Mouse (Mus musculus) lung, postnatal 0 days (tissue): ENCODE data around the gene C4b. TPM values are rescaled to one million over a fixed set of nuclear protein-coding genes. Genes with fewer than 3 reads are reported as not detected.

Experiments
- ATAC-seq: fragments of 200-750 bp; cut with Nextera tagmentation; 2 replicates; pipeline ENCODE4 v1.8.0; 2017; ENCODE audit warnings: moderate library complexity
- DNase-seq: peaks from one replicate; pipeline ENCODE4 v3.0.0-alpha.2; 2016; ENCODE audit warnings: low spot score
- H3K27ac ChIP-seq: fragments of 300-500 bp; sonication (generic); 2 replicates; pipeline ENCODE4 v1.5.1; 2014; ENCODE audit warnings: antibody characterized with exemption, mild to moderate bottlenecking, low read length, mixed read lengths
- H3K27me3 ChIP-seq: fragments of 300-500 bp; sonication (generic); replicated peaks from 2 replicates; pipeline ENCODE4 v1.6.1; 2014; ENCODE audit warnings: low read length, mixed read lengths; ENCODE audit not compliant: insufficient read depth
- H3K36me3 ChIP-seq: fragments of 300-500 bp; sonication (generic); 2 replicates; pipeline ENCODE4 v1.6.1; 2014; ENCODE audit warnings: low read length, mixed read lengths; ENCODE audit not compliant: insufficient read depth
- H3K4me1 ChIP-seq: fragments of 300-500 bp; sonication (generic); 2 replicates; pipeline ENCODE4 v1.6.1; 2014; ENCODE audit warnings: antibody characterized with exemption, low read depth, low read length, mixed read lengths; ENCODE audit not compliant: insufficient read depth
- H3K4me2 ChIP-seq: fragments of 300-500 bp; sonication (generic); replicated peaks from 2 replicates; pipeline ENCODE4 v1.6.1; 2014; ENCODE audit warnings: low read depth, mild to moderate bottlenecking, low read length, moderate library complexity, mixed read lengths
- H3K4me3 ChIP-seq: fragments of 300-500 bp; sonication (generic); 2 replicates; pipeline ENCODE4 v1.5.1; 2014; ENCODE audit warnings: low read depth, low read length
- H3K9ac ChIP-seq: fragments of 300-500 bp; sonication (generic); replicated peaks from 2 replicates; pipeline ENCODE4 v1.6.1; 2014; ENCODE audit warnings: low read depth, mild to moderate bottlenecking
- H3K9me3 ChIP-seq: fragments of 300-500 bp; sonication (generic); 2 replicates; pipeline ENCODE4 v1.6.1; 2016; ENCODE audit warnings: low read length, mixed read lengths
- CTCF ChIP-seq: IDR thresholded peaks from 2 replicates; pipeline ENCODE4 v1.5.1; 2016; ENCODE audit warnings: antibody characterized with exemption, mild to moderate bottlenecking
- EP300 ChIP-seq: IDR thresholded peaks from 2 replicates; pipeline ENCODE4 v1.6.1; 2016; ENCODE audit warnings: antibody characterized with exemption, mild to moderate bottlenecking, control low read depth
- WGBS: fragments of 180-500 bp; shearing (Covaris S2); extraction: QIAGEN DNeasy Blood & Tissue Kit; methylation state at CpG from one replicate; pipeline ENCODE4 v1.1.7; 2014; 5-methylcytosine and 5-hydroxymethylcytosine counted together
- microRNA-seq: library from miRNA; unstranded; fragments of <30 nt; microRNA quantifications from one replicate; pipeline ENCODE4, GENCODE M21; 2016
- polyA plus RNA-seq: library from polyadenylated mRNA; unstranded; fragments of >200 nt; fragmentation: Nextera tagmentation; extraction: Ambion mirVana; gene quantifications from 2 replicates; pipeline ENCODE4 v1.2.1, GENCODE M21; 2015

C4b gene
- polyA plus RNA-seq, 1 experiment from 2014 or later = 6.5 TPM

GRCm38 (mm10) chr17:34680191-34680590, 63.5 kb downstream of the C4b start:
- no peaks in the 10 kb centered on the region for H3K36me3 ChIP-seq
- no peak overlapping the region for H3K9ac ChIP-seq
- peaks cover 10% of the 10 kb centered on the region for H3K27me3 ChIP-seq
- no peaks in the 10 kb centered on the region for H3K9me3 ChIP-seq
- no peak overlapping the region for H3K4me3 ChIP-seq
- WGBS = 85% methylated on average over 26 of the region's 26 CpGs
- DNase-seq (no peak), ATAC-seq (no peak)
- peaks cover 29% of the 10 kb centered on the region for H3K4me1 ChIP-seq
- no peak overlapping the region for H3K27ac ChIP-seq
- H3K4me2 ChIP-seq = no peak overlapping the region
- TF ChIP-seq CTCF = no peak
- no peak for TF ChIP-seq EP300

Small RNAs within 50 kb of the gene (microRNA-seq; reads per million reads assigned to microRNA genes)
- not detected for gene Gm27471

Other genes starting within 250 kb of the C4b start
- gene Btnl6, start 226.5 kb downstream of the C4b start, polyA plus RNA-seq = 0.11 TPM in 1 of 2 replicates, not detected in the other
- gene Notch4, start 179.6 kb downstream of the C4b start, polyA plus RNA-seq = 21.1 and 24.8 TPM in 2 replicates
- 34.7 and 41.0 TPM in 2 replicates for gene Gpsm3, start 154.1 kb downstream of the C4b start, polyA plus RNA-seq
- gene Pbx2, start 152.6 kb downstream of the C4b start, polyA plus RNA-seq = 15.0 and 15.6 TPM in 2 replicates
- gene Ager, start 146.0 kb downstream of the C4b start, polyA plus RNA-seq = 3,782 and 4,046 TPM in 2 replicates
- 81.5 and 84.1 TPM in 2 replicates for gene Rnf5, start 140.2 kb downstream of the C4b start, polyA plus RNA-seq
- 35.7 and 40.0 TPM in 2 replicates for gene Agpat1, start 139.6 kb downstream of the C4b start, polyA plus RNA-seq
- 4.4 and 5.2 TPM in 2 replicates for gene Egfl8, start 127.9 kb downstream of the C4b start, polyA plus RNA-seq
- 22.4 and 24.9 TPM in 2 replicates for gene Ppt2, start 115.4 kb downstream of the C4b start, polyA plus RNA-seq
- gene Prrt1, start 114.3 kb downstream of the C4b start, polyA plus RNA-seq = 0.27 and 0.29 TPM in 2 replicates
- 12.2 and 14.5 TPM in 2 replicates for gene Fkbpl, start 99.1 kb downstream of the C4b start, polyA plus RNA-seq
- gene Atf6b, start 96.7 kb downstream of the C4b start, polyA plus RNA-seq = 42.5 and 47.3 TPM in 2 replicates
- gene Tnxb, start 73.3 kb downstream of the C4b start, polyA plus RNA-seq = 0.85 and 0.99 TPM in 2 replicates
- not detected in 2 replicates for gene Cyp21a1, start 60.7 kb upstream of the C4b start, polyA plus RNA-seq
- gene Stk19, start 93.1 kb upstream of the C4b start, polyA plus RNA-seq = 34.7 and 37.3 TPM in 2 replicates
- gene Dxo, start 93.1 kb upstream of the C4b start, polyA plus RNA-seq = 39.8 and 40.9 TPM in 2 replicates
- 30.6 and 32.1 TPM in 2 replicates for gene Skiv2l, start 106.3 kb upstream of the C4b start, polyA plus RNA-seq
- gene Nelfe, start 106.5 kb upstream of the C4b start, polyA plus RNA-seq = 45.0 and 49.0 TPM in 2 replicates
- gene Cfb, start 118.6 kb upstream of the C4b start, polyA plus RNA-seq = 8.1 and 10.6 TPM in 2 replicates
- 0.89 and 0.99 TPM in 2 replicates for gene Zbtb12, start 135.6 kb upstream of the C4b start, polyA plus RNA-seq
- gene Gm20547, start 138.2 kb upstream of the C4b start, polyA plus RNA-seq = not detected in 2 replicates
- 11.7 and 13.6 TPM in 2 replicates for gene C2, start 154.4 kb upstream of the C4b start, polyA plus RNA-seq
- gene Ehmt2, start 154.6 kb upstream of the C4b start, polyA plus RNA-seq = 28.7 and 35.6 TPM in 2 replicates
- gene Slc44a4, start 170.6 kb upstream of the C4b start, polyA plus RNA-seq = 7.0 and 7.3 TPM in 2 replicates
- gene Neu1, start 187.4 kb upstream of the C4b start, polyA plus RNA-seq = 31.9 and 34.2 TPM in 2 replicates
- gene Hspa1b, start 215.4 kb upstream of the C4b start, polyA plus RNA-seq = 0.35 and 0.50 TPM in 2 replicates
- not detected in 2 replicates for gene Gm20481, start 226.0 kb upstream of the C4b start, polyA plus RNA-seq
- gene Hspa1a, start 228.3 kb upstream of the C4b start, polyA plus RNA-seq = 8.2 and 11.9 TPM in 2 replicates
- gene Hspa1l, start 228.8 kb upstream of the C4b start, polyA plus RNA-seq = 0.70 and 0.79 TPM in 2 replicates
- 47.3 and 55.4 TPM in 2 replicates for gene Lsm2, start 238.0 kb upstream of the C4b start, polyA plus RNA-seq